Mouse (Mus musculus): Measurements from ENCODE around the gene Abcb10. TPM values are rescaled to one million over a fixed set of nuclear protein-coding genes. Genes with fewer than 3 reads are reported as not detected.

Abcb10 gene
- total RNA-seq, 2 experiments from 2014 or later: 471 to 483 TPM

GRCm38 (mm10) chr8:123924719-123925118, 58.2 kb downstream of the Abcb10 start:
- peak; percentile 80 for ATAC-seq (replicated peaks; ENCODE audit: low FRiP score, poor library complexity, severe bottlenecking)

DNA sequence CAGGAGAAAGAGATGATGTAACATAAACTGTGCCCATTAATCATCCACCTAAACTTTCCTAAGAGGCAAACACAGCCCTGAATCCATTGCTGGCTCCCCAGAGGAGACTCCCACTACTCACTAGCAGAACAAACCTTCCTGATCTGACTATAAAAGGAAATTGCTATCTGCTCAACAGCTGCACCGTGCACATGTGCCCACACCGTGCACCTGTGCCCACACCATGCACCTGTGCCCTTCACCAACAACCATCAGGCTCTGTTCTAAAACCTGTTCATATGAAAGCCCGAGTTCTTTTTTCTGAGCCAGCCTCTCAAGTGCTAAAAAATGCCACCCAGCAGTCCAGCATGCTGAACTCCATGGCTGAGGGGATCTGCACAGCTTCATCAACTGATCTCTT, 68.3 kb downstream of the Abcb10 start:
- no peak; the same call in 1 of the 2 replicates for ATAC-seq (replicated peaks; ENCODE audit: low FRiP score, poor library complexity, severe bottlenecking)

DNA sequence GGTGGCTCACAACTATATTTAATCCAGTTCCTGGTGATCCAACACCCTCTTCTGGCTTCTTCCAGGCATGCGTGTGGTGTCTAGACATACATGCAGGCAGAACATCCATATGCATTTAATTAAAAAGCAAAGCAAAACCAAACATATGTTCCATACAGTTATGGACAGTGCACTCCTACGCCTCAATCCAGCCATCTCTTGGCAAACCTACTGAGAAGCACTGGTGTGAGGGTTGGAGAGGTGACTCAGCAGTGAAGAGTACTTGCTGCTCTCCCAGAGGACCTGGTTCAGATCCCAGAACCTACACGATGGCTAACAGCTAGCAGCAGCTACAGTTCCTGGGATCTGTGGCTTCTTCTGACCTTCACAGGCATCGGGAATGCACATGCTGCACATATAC, 70.7 kb downstream of the Abcb10 start:
- no peak for ATAC-seq (replicated peaks; ENCODE audit: low FRiP score, poor library complexity, severe bottlenecking)

DNA sequence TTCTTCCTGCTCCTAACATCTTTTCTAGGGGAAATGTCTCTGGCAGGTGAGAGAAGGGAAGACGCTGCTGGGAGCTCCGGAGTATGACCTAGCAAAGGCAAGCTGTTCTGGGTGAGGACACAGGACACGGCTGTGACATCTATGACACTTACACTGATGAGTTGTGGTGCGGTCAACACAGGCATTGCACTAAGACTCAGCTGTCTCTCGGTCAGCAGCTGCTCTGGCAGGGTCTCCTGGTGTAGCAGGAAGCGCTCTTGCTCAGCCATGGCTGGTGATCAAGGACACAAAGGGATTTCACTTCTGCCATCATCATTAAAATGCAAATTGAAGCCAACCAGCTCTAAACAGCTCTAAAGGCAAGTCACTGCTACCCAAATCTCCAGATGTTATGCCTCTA, 75.3 kb downstream of the Abcb10 start:
- no peak for ATAC-seq (replicated peaks; ENCODE audit: low FRiP score, poor library complexity, severe bottlenecking)

- ATAC-seq (replicated peaks; ENCODE audit: low FRiP score, poor library complexity, severe bottlenecking): no peak
Measured at GRCm38 (mm10) chr8:123902653-123903052, 80.3 kb downstream of the Abcb10 start.

Other genes starting within 250 kb of the Abcb10 start
- 1.7 and 3.6 TPM in 2 replicates for gene Rab4a, start 177.1 kb downstream of the Abcb10 start, total RNA-seq (2015; ENCODE audit: low replicate concordance)
- 3.3 TPM in 1 of 2 replicates, not detected in the other for gene Rab4a, start 177.1 kb downstream of the Abcb10 start, total RNA-seq (2017; ENCODE audit: low replicate concordance)
- 28.1 and 31.4 TPM in 2 replicates for gene Ccsap, start 122.9 kb downstream of the Abcb10 start, total RNA-seq (2015; ENCODE audit: low replicate concordance)
- gene Ccsap, start 122.9 kb downstream of the Abcb10 start, total RNA-seq (2017; ENCODE audit: low replicate concordance): 35.5 and 42.4 TPM in 2 replicates
- gene Acta1, start 88.4 kb downstream of the Abcb10 start, total RNA-seq (2015; ENCODE audit: low replicate concordance): not detected in 2 replicates
- 0.39 and 4.5 TPM in 2 replicates for gene Acta1, start 88.4 kb downstream of the Abcb10 start, total RNA-seq (2017; ENCODE audit: low replicate concordance)
- 32.1 and 35.2 TPM in 2 replicates for gene Nup133, start 33.9 kb downstream of the Abcb10 start, total RNA-seq (2015; ENCODE audit: low replicate concordance)
- 46.0 and 49.7 TPM in 2 replicates for gene Nup133, start 33.9 kb downstream of the Abcb10 start, total RNA-seq (2017; ENCODE audit: low replicate concordance)
- 45.0 and 46.9 TPM in 2 replicates for gene Taf5l, start 38.3 kb upstream of the Abcb10 start, total RNA-seq (2015; ENCODE audit: low replicate concordance)
- 40.3 and 41.6 TPM in 2 replicates for gene Taf5l, start 38.3 kb upstream of the Abcb10 start, total RNA-seq (2017; ENCODE audit: low replicate concordance)
- gene Urb2, start 38.4 kb upstream of the Abcb10 start, total RNA-seq (2015; ENCODE audit: low replicate concordance): 10.9 and 11.5 TPM in 2 replicates
- 8.5 and 10.7 TPM in 2 replicates for gene Urb2, start 38.4 kb upstream of the Abcb10 start, total RNA-seq (2017; ENCODE audit: low replicate concordance)
- gene Galnt2, start 248.3 kb upstream of the Abcb10 start, total RNA-seq (2015; ENCODE audit: low replicate concordance): 25.2 TPM in 1 of 2 replicates, not detected in the other
- gene Galnt2, start 248.3 kb upstream of the Abcb10 start, total RNA-seq (2017; ENCODE audit: low replicate concordance): 15.5 TPM in 1 of 2 replicates, not detected in the other